Mouse (Mus musculus) T-cell, adult 2 months (primary cell): Measurements from ENCODE around the gene Cryz.

Experiments
- DNase-seq: peaks from one replicate; pipeline ENCODE4 v3.0.0; 2022; ENCODE audit warnings: low spot score

Gene Cryz

GRCm38 (mm10) chr3:154671013-154671412, 74.5 kb downstream of the Cryz start:
- no peak for DNase-seq
